Mouse (Mus musculus): ENCODE measurements around the gene Prkar1b.
A peak's percentile ranks its signal among the peaks of the same experiment; 100 is the strongest.

Prkar1b gene

GRCm38 (mm10) chr5:139146476-139147075 is 3.2 kb downstream of the Prkar1b start:
- DNase-seq (ENCODE audit: low read depth, low spot score), result no peak

GRCm38 (mm10) chr5:139145726-139146125 is 4.1 kb downstream of the Prkar1b start:
- no peak for DNase-seq (ENCODE audit: low read depth, low spot score)

DNA sequence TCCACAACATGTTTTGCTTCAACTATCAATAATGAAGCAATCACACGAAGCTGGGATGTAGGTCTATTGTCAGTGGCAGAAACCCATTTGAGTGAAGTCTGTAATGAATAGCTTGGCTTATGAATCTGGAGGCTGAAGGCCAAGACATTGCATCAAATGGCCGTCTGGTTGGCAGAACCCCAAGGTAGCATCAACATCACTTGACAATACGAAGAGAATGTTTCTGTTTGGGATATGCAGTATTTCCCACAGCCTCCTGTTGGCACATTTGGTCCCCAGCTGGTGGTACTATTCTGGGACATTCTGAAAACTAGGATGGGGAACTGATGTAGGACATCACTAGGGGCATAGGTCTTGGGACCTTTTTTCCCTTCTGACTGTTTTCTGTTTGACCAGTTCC is 5.9 kb downstream of the Prkar1b start:
- no peak for DNase-seq (ENCODE audit: low read depth, low spot score)

DNA sequence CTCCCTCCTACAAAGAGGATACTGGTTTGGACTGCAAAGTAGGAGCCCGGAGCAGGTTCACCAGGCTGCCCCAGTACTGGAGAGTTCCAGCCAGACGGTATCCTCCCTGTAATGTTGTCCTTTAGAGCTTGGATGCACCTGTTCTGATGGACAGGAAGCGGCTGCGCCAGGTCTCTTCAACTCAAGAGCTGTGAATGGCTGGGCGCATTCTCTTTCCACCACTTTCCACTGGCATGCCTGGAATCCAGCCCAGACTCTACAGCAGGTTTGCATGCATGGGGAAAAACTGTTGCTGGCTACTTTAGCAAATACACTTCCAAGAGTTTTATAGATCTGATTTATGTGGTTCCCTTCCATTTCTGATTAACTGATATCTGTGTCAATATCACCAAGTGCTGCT is 8.5 kb downstream of the Prkar1b start:
- DNase-seq (ENCODE audit: low read depth, low spot score), result no peak

- no peak for DNase-seq (ENCODE audit: low read depth, low spot score)
Observed at GRCm38 (mm10) chr5:139140589-139140988, 9.2 kb downstream of the Prkar1b start.

DNA sequence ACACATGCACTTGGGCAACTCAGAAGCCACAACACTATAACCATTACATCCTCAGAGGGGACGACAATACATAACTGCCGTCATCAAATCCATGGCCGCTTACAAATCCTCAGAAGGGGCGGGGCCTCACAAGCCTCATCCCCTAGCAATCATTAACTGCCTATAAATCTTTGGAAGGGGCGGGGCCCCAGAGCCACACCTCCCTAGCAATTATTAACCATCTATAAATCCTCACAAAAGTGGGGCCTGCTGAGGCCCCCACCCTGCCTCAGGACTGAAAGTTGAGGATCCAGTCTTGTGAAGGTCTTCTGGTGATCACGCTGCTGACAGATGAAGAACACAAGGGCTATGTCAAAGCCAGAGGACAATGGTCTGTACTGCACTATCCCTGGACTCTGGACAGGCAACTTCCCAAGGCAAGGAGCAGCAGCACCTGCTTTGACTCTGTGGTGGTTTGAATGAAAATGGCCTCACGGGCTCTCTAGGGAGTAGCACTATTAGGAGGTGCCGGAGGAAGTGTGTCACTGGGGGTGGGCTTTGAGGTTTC is 10.8 kb downstream of the Prkar1b start:
- DNase-seq (ENCODE audit: low read depth, low spot score), result no peak

- DNase-seq (ENCODE audit: low read depth, low spot score), result no peak
Observed at GRCm38 (mm10) chr5:139138261-139138925, 11.4 kb downstream of the Prkar1b start.

- no peak for DNase-seq (ENCODE audit: low read depth, low spot score)
Observed at GRCm38 (mm10) chr5:139137176-139137575, 12.6 kb downstream of the Prkar1b start.

DNA sequence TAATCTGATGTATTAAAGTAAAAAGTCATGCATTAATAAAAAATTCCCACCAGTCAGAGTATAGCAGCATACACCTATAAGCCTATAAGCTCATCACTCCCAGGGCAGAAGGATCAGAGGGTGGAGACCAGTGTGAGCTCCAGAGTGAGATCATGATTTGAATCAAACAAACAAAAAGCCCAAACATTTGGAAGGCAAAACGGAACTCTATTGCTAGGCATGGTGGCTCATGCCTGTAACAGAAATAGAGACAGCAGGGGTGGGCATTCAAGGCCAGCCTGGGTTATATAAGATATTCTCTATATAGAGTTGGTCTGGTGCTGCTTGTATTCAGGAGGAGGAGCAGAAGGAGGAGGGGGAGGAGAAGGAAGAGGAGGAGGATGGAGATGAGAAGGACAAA is 13.5 kb downstream of the Prkar1b start:
- no peak for DNase-seq (ENCODE audit: low read depth, low spot score)

DNA sequence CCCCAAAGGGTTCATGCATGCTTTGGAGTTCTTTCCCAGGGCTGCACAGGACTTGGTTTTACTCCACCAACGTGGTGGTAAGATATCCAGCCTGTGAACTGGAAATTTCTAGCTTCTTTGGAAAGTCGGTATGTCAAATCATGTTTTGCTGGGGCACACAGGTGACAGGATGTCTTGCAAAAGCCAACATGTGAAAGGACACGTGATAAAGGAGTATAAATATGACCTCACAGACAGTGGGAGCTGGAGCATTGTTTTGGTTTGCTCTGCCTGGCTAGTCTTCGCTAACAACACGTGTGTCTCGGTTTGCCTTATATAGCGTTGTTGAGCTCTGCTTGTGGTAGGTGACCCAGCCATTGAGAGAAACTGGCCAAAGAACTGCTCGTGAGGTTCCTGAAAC is 15.3 kb downstream of the Prkar1b start:
- DNase-seq (ENCODE audit: low read depth, low spot score), result no peak

GRCm38 (mm10) chr5:139130351-139130750 is 19.4 kb downstream of the Prkar1b start:
- DNase-seq (ENCODE audit: low read depth, low spot score), result no peak

DNA sequence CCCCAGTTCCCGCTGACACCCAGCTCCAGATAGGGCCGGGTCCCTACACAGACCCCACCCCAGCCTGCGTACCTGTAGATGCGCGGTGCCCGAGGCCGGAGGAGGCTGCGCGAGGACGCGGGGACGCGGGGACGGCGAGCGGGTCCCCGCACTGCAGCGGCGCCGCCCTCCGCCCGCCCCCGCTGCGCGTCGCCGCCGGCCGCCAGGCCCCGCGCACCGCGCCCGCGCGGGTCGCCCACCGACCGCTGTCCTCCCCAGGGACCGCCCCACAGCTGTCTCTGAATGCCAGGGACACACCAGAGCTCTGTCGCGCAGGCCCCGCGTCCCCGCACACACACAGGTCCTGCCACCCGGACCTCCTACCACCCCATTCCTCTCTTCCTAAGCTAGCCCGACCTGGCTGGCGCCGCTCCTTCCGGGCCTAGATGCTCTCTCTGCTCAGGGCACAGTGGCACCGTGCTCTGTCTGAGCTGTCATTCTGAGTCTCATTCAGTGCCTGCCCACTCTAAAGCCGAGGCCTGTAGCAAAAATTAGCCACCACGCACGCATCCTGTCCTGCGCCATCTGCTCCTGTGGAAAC is 20.1 kb downstream of the Prkar1b start:
- DNase-seq (ENCODE audit: low read depth, low spot score), result no peak

- no peak for DNase-seq (ENCODE audit: low read depth, low spot score)
Observed at GRCm38 (mm10) chr5:139129078-139129477, 20.7 kb downstream of the Prkar1b start.

DNA sequence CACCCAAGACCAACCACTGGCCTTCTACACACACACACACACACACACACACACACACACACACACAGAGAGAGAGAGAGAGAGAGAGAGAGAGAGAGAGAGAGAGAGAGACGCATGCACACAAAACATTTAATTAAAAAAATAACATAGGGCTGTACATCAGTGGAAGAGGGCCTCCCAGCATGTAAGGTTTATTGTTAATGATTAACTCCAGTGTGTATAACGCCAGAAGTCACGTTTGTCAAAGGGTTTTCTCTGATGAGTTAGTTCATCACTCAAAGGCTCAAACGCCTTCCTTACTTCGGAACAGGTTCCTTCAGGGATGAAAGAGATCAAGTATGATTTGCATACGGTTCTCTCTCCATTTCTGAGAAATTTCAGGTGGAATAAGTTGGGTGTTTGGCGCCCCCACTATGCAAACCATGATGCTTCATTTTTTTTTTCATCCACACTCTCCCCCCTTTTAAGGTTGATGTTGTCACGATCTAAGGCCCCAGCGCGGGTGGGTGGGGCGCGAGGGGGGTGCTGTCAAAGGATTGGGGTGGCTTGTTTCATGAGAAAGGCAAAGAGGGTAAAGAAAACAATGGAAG is 21.2 kb downstream of the Prkar1b start:
- DNase-seq (ENCODE audit: low read depth, low spot score), result no peak

DNA sequence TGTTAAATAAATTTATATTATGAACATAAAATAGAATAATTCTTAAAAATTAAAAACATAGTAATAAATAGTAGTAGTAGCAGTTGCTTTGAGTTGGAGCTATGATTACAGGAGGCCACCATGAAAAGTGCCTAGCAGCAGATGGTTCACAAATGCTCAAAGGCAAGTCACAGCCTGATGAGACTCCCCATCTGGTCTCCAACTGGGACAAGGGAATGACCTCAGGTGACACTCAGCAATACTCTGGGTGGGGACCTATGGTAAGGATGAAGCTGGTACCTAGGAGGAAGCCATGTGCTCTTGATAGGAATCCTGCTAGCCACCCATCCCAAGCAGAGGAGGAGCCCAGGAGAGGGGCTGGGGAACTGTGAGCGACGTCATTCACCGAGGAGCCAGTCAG is 24.1 kb downstream of the Prkar1b start:
- no peak for DNase-seq (ENCODE audit: low read depth, low spot score)

- no peak for DNase-seq (ENCODE audit: low read depth, low spot score)
Observed at GRCm38 (mm10) chr5:139118961-139119276, 30.9 kb downstream of the Prkar1b start.

DNA sequence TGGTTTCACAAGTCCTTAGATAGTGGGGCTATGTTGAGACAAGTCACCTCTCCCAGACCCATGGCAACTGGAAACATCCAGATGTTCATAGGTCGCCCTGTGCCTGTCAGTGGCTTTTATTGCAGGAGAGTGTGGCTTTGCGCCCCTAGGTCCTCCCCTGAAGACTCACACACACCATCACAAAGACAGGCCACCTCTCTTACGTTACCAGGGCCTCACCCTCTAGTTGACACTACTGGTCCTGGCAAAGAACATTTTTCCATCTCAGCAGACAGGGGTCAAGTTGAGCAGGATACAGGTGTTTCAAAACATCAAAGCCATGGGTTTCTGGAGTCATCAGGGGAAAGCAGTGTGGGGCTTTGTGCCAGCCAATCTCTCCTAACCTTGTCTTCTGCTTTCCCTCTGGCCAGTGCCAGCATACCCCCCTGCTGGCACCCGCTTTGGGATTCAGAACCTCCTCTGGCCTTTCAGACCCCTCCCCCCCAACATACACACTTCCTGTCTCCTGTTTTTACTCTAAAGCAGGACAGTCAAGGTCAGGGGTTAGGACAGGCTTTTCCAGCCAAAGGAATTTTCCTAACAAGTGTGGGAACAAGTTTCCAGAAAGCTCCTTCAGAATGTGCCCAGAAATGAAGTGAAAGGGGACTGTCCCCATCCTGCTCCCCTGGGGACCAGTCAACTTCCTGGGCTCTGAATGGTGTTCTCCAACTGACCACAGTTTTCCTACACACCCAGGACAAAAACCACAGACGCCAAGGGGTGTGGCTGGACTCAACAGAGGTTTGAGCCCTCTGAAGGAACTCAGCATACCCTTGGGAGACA is 31.5 kb downstream of the Prkar1b start:
- DNase-seq (ENCODE audit: low read depth, low spot score), result peak; percentile 14

GRCm38 (mm10) chr5:139115507-139115906 is 34.3 kb downstream of the Prkar1b start:
- no peak for DNase-seq (ENCODE audit: low read depth, low spot score)

- no peak for DNase-seq (ENCODE audit: low read depth, low spot score)
Observed at GRCm38 (mm10) chr5:139114876-139115275, 34.9 kb downstream of the Prkar1b start.

GRCm38 (mm10) chr5:139112418-139112817 is 37.4 kb downstream of the Prkar1b start:
- no peak for DNase-seq (ENCODE audit: low read depth, low spot score)

- no peak for DNase-seq (ENCODE audit: low read depth, low spot score)
Observed at GRCm38 (mm10) chr5:139111991-139112390, 37.8 kb downstream of the Prkar1b start.
